Mouse (Mus musculus): ENCODE measurements around the gene Gm20518. TPM values are rescaled to one million over a fixed set of nuclear protein-coding genes. Genes with fewer than 3 reads are reported as not detected.

Gm20518 gene
- polyA plus RNA-seq (2012; ENCODE audit: insufficient read depth, low replicate concordance): 0.35 TPM in 1 of 2 replicates, not detected in the other

DNA sequence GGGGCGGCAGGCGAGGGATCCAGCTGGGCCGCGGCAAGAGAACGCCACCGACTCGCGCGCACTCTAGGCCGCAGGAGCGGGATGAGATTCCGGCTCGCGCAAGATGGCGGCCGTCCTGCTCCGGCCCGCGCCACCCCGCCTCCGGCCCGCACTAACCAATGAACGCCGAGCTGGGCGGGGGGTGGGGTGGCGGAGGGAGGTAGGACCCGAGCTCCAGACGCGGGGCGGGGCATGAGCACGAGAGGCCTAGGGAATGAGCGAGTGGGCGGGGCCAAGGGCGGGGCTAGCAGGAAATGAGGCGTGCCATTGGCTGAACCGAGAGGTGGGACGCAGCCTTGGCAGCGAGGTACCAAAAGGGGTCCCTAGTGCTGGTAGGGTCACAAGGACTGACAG, at the start of gene Gm20518:
Gm20518 (minus strand) TSS at position 105 of the 393 bp plus-strand sequence.
- peaks cover 6% of the 10 kb centered on the region for H3K36me3 ChIP-seq (replicated peaks; ENCODE audit: low read length)
- H3K27me3 ChIP-seq (replicated peaks): peaks cover 25% of the 10 kb centered on the region
- no peaks in the 10 kb centered on the region for H3K9me3 ChIP-seq
- TF ChIP-seq GATA1 (IDR thresholded peaks at IDR 0.05; ENCODE audit: borderline replicate concordance, low read length): no peak
- TF ChIP-seq FLI1 (IDR thresholded peaks at IDR 0.05; ENCODE audit: low read length): no peak
- peak within 1 kb of the TSS; percentile 98 for H3K4me3 ChIP-seq (replicated peaks)
- H3K4me1 ChIP-seq: peaks cover 31% of the 10 kb centered on the region

DNA sequence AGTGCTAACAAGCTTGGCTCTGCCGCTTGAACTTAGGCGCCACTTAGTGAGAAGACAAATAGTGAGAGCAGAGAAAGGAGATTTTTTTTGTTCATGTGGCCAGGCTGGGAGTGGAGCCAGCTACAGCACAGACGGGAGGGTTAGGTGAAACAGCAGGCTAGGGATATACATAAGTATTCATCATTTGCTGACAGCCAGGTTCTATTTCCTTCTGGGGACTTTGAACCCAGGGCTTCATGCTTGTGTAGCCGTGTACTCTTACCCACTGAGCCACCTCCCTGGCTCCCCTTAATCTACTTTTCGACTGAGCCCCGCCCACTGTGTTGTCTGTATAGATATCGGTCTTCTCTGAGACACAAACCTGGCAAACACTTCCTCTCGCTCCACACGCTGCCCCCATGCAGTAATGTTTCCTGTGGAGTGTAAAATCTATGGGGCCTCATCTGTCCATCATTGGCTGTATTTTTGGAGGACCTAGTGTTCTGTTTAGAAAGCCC, 47.8 kb upstream of the Gm20518 start:
- Histone ChIP-seq H3K9me3 (no peaks in the 10 kb centered on the region), H3K4me1 (peaks cover 54% of the 10 kb centered on the region), H3K27me3 (replicated peaks) (no peaks in the 10 kb centered on the region), H3K4me3 (replicated peaks) (peak overlapping the region; percentile 28), H3K36me3 (replicated peaks; ENCODE audit: low read length) (no peaks in the 10 kb centered on the region)
- no peak for TF ChIP-seq FLI1 (IDR thresholded peaks at IDR 0.05; ENCODE audit: low read length)
- no peak for TF ChIP-seq GATA1 (IDR thresholded peaks at IDR 0.05; ENCODE audit: borderline replicate concordance, low read length)

DNA sequence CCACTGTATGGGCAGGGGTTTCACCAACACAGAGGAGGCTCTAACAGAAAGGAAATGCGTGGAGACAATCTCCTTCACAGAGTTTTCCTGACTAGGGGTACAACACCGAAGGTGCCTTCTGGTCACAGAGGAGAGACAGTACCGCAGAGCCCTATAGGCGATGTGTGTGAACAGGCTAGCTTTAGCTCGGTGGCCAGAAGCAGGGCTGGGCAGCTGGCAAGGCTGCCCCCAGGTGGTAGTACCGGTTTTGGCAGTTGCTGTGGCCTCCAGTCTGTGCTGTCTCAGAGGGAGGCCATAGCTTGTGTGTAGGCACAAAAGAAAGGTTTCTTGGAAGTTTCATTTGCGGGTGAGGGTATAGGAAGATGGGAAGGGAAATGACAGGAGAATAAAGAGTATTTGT, 47.4 kb upstream of the Gm20518 start:
- H3K4me1 ChIP-seq: peaks cover 58% of the 10 kb centered on the region
- no peaks in the 10 kb centered on the region for H3K9me3 ChIP-seq
- no peaks in the 10 kb centered on the region for H3K36me3 ChIP-seq (replicated peaks; ENCODE audit: low read length)
- TF ChIP-seq GATA1 (IDR thresholded peaks at IDR 0.05; ENCODE audit: borderline replicate concordance, low read length) (no peak), FLI1 (IDR thresholded peaks at IDR 0.05; ENCODE audit: low read length) (no peak)
- H3K27me3 ChIP-seq (replicated peaks): no peaks in the 10 kb centered on the region
- H3K4me3 ChIP-seq (replicated peaks): peak overlapping the region; percentile 67

DNA sequence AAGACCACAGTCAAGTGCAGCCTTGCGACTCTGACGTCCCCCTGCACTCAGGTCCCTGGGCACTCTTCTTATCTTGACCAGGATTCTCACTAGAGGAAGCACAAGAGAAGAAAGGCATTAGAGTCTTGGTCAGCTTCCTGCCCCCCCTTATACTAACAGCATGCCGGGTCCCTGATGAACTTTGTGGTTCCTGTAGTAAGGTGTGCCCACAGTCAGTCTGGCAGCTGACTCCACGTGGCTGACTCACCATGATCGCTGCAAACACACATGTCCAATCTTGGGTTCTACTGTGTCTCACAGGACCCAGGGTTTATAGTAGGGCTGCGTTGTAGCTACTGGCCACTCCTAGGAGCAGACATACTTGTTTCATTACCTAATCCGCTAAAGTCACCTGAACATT, 46.7 kb upstream of the Gm20518 start:
- Histone ChIP-seq H3K9me3 (no peaks in the 10 kb centered on the region), H3K4me3 (replicated peaks) (peak overlapping the region; percentile 51), H3K27me3 (replicated peaks) (no peaks in the 10 kb centered on the region), H3K4me1 (peaks cover 65% of the 10 kb centered on the region), H3K36me3 (replicated peaks; ENCODE audit: low read length) (no peaks in the 10 kb centered on the region)
- no peak for TF ChIP-seq GATA1 (IDR thresholded peaks at IDR 0.05; ENCODE audit: borderline replicate concordance, low read length)
- TF ChIP-seq FLI1 (IDR thresholded peaks at IDR 0.05; ENCODE audit: low read length): no peak

GRCm38 (mm10) chr16:17936776-17937175, 45.3 kb upstream of the Gm20518 start:
- H3K4me1 ChIP-seq: peaks cover 70% of the 10 kb centered on the region
- no peak for TF ChIP-seq GATA1 (IDR thresholded peaks at IDR 0.05; ENCODE audit: borderline replicate concordance, low read length)
- no peak for TF ChIP-seq FLI1 (IDR thresholded peaks at IDR 0.05; ENCODE audit: low read length)
- no peaks in the 10 kb centered on the region for H3K9me3 ChIP-seq
- no peaks in the 10 kb centered on the region for H3K27me3 ChIP-seq (replicated peaks)
- peak overlapping the region; percentile 29 for H3K4me3 ChIP-seq (replicated peaks)
- H3K36me3 ChIP-seq (replicated peaks; ENCODE audit: low read length): no peaks in the 10 kb centered on the region

DNA sequence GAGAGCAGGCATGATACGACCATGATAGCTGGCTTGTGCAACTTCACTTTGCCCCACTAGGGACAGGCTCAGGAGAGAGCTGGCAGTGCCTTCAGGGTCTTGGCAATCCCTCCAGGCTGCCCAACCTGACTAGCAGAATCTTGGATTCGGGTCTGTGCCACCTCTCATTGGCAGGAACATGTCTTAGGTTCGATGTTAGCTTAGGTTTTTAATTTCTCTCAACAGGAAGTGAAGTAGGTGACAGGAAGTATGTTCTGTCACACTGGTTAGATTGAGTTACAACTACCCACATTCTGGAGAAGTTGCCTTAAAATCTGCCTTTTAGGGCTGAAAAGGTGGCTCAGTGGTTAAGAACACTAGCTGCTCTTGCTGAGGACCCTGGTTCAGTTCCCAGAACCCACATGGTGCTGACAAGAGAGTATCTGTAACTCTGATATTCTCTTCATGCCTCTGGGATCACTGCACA, 43.0 kb upstream of the Gm20518 start:
- TF ChIP-seq FLI1 (IDR thresholded peaks at IDR 0.05; ENCODE audit: low read length) (no peak), GATA1 (IDR thresholded peaks at IDR 0.05; ENCODE audit: borderline replicate concordance, low read length) (no peak)
- no peak overlapping the region for H3K4me3 ChIP-seq (replicated peaks)
- no peaks in the 10 kb centered on the region for H3K36me3 ChIP-seq (replicated peaks; ENCODE audit: low read length)
- H3K27me3 ChIP-seq (replicated peaks): no peaks in the 10 kb centered on the region
- H3K4me1 ChIP-seq: peaks cover 88% of the 10 kb centered on the region
- no peaks in the 10 kb centered on the region for H3K9me3 ChIP-seq

- H3K4me3 ChIP-seq (replicated peaks): no peak overlapping the region
- H3K4me1 ChIP-seq: peaks cover 88% of the 10 kb centered on the region
- TF ChIP-seq GATA1 (IDR thresholded peaks at IDR 0.05; ENCODE audit: borderline replicate concordance, low read length): no peak
- no peak for TF ChIP-seq FLI1 (IDR thresholded peaks at IDR 0.05; ENCODE audit: low read length)
- no peaks in the 10 kb centered on the region for H3K36me3 ChIP-seq (replicated peaks; ENCODE audit: low read length)
- H3K27me3 ChIP-seq (replicated peaks): no peaks in the 10 kb centered on the region
- H3K9me3 ChIP-seq: no peaks in the 10 kb centered on the region
Measured at GRCm38 (mm10) chr16:17933594-17934444, 42.3 kb upstream of the Gm20518 start.

- H3K27me3 ChIP-seq (replicated peaks): no peaks in the 10 kb centered on the region
- peaks cover 3% of the 10 kb centered on the region for H3K36me3 ChIP-seq (replicated peaks; ENCODE audit: low read length)
- H3K9me3 ChIP-seq: no peaks in the 10 kb centered on the region
- H3K4me3 ChIP-seq (replicated peaks): no peak overlapping the region
- TF ChIP-seq GATA1 (IDR thresholded peaks at IDR 0.05; ENCODE audit: borderline replicate concordance, low read length): no peak
- no peak for TF ChIP-seq FLI1 (IDR thresholded peaks at IDR 0.05; ENCODE audit: low read length)
- peaks cover 80% of the 10 kb centered on the region for H3K4me1 ChIP-seq
Measured at GRCm38 (mm10) chr16:17931906-17932460, 40.5 kb upstream of the Gm20518 start.

GRCm38 (mm10) chr16:17929631-17930030, 38.2 kb upstream of the Gm20518 start:
- Histone ChIP-seq H3K4me3 (replicated peaks) (peak overlapping the region; percentile 10), H3K9me3 (no peaks in the 10 kb centered on the region), H3K36me3 (replicated peaks; ENCODE audit: low read length) (peaks cover 26% of the 10 kb centered on the region), H3K27me3 (replicated peaks) (no peaks in the 10 kb centered on the region), H3K4me1 (peaks cover 80% of the 10 kb centered on the region)
- TF ChIP-seq FLI1 (IDR thresholded peaks at IDR 0.05; ENCODE audit: low read length): no peak
- TF ChIP-seq GATA1 (IDR thresholded peaks at IDR 0.05; ENCODE audit: borderline replicate concordance, low read length): no peak

- no peaks in the 10 kb centered on the region for H3K9me3 ChIP-seq
- H3K4me3 ChIP-seq (replicated peaks): peak overlapping the region; percentile 14
- TF ChIP-seq FLI1 (IDR thresholded peaks at IDR 0.05; ENCODE audit: low read length): no peak
- TF ChIP-seq GATA1 (IDR thresholded peaks at IDR 0.05; ENCODE audit: borderline replicate concordance, low read length): no peak
- peaks cover 80% of the 10 kb centered on the region for H3K4me1 ChIP-seq
- H3K27me3 ChIP-seq (replicated peaks): no peaks in the 10 kb centered on the region
- peaks cover 30% of the 10 kb centered on the region for H3K36me3 ChIP-seq (replicated peaks; ENCODE audit: low read length)
Measured at GRCm38 (mm10) chr16:17929211-17929610, 37.7 kb upstream of the Gm20518 start.

All from megakaryocyte, embryonic 14.5 days (primary cell).